Mouse (Mus musculus): Measurements from ENCODE around the gene Plcl2. TPM values are rescaled to one million over a fixed set of nuclear protein-coding genes. Genes with fewer than 3 reads are reported as not detected.

Gene Plcl2
- polyA plus RNA-seq, 1 experiment: 4.3 TPM

DNA sequence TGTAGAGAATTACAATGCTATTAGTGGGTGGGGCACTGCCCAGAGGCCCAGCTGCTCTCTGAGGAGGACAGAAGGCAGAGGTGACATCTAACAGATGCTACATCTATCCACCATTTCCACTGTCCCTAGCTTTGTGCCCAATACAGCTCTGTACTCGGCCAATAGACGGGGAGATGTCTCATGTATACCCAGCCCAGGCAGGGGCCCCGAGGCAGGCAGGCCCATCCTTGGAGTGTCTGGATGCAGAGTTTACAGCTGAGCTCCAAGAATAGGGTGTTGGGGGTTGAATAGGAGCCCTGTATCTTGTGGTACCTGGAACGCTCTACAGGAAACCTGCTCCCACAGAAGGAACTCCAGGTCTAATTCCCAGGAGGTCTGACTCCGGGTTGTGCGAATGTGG, 225.6 kb downstream of the Plcl2 start:
- Histone ChIP-seq H3K36me3 (ENCODE audit: control insufficient read depth, insufficient read depth, low read length) (no peaks in the 10 kb centered on the region), H3K27ac (ENCODE audit: insufficient read depth, low read depth, low read length) (no peak overlapping the region), H3K4me3 (ENCODE audit: insufficient read depth, low read depth, low read length) (no peak overlapping the region), H3K4me1 (ENCODE audit: control insufficient read depth, insufficient read depth, low read length) (no peaks in the 10 kb centered on the region), H3K27me3 (replicated peaks; ENCODE audit: control insufficient read depth, insufficient read depth, low read length) (no peaks in the 10 kb centered on the region)
- no peak for TF ChIP-seq POLR2A (IDR thresholded peaks at IDR 0.05; ENCODE audit: low read depth, low read length)
- no peak for TF ChIP-seq CTCF (conservative IDR thresholded peaks at IDR 0.05; ENCODE audit: insufficient read depth, insufficient read length, low read depth, low read length)
- 92% methylated on average over 6 of the region's 6 CpGs for whole genome bisulfite sequencing
- no peak for DNase-seq

DNA sequence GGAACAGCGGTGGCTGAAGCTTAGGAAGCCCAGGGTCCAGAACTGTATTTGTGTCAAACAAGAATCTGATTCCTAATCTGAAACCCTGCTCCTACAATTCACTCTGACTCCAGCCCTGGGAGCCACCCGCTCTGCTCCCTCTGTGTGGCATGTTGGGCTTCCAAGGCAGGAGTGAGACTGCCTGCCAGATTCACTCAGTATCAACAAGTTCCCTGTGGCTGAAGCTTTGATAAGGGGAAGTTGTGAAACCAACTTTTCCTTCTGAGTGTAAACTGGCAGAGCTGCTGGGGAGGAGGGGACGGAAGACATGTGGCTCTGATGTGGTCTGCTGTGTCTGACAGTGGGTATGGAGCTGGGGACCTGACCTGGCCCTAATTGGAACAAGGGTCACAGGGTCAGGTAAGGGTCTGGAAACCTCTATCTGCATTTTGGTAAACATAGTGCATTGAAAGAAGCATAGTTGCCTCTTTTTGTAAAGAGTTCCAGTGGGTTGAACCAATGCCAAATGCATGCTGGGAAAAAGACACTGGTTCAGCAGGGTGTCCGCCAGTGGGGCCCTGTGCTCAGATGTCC, 226.3 kb downstream of the Plcl2 start:
- H3K27ac ChIP-seq (ENCODE audit: insufficient read depth, low read depth, low read length): no peak overlapping the region
- 88% methylated on average over 4 of the region's 4 CpGs for WGBS

DNA sequence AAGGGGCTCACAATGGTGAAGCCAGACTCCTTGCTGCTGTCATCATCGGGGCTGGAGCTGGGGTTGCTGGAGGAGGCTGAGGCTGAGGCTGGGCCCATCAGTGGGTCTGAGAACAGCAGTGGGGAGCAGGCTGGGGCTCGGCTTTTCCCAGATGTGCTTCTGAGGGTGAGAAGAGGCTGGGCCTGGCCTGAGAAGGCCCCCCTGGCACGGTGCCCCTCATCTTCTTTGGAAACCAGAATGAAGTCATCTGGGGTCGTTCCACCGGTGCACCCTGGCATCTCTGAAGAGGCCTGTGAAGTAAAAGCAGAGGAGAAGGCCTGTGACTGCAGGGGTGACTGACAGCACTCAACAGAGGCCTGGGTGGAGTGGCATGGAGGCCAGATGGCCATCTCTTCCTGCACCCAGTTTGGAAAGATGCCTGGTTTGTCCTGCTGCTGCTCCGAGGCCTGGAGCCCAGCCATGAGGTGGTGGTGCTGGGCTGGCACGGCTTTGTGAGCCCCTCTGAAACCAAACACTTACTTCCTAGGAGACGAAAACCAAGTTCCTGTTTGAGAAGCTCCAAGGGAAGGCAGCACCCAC, 226.8 kb downstream of the Plcl2 start:
- no peak overlapping the region for H3K4me3 ChIP-seq (ENCODE audit: insufficient read depth, low read depth, low read length)
- TF ChIP-seq POLR2A (IDR thresholded peaks at IDR 0.05; ENCODE audit: low read depth, low read length) (no peak), CTCF (conservative IDR thresholded peaks at IDR 0.05; ENCODE audit: insufficient read depth, insufficient read length, low read depth, low read length) (no peak)
- H3K4me1 ChIP-seq (ENCODE audit: control insufficient read depth, insufficient read depth, low read length): no peaks in the 10 kb centered on the region
- no peak for DNase-seq
- no peaks in the 10 kb centered on the region; the same call in 1 of the 2 replicates for H3K36me3 ChIP-seq (ENCODE audit: control insufficient read depth, insufficient read depth, low read length)
- H3K27me3 ChIP-seq (replicated peaks; ENCODE audit: control insufficient read depth, insufficient read depth, low read length): no peaks in the 10 kb centered on the region
- WGBS: 72% methylated on average over 8 of the region's 8 CpGs
- H3K27ac ChIP-seq (ENCODE audit: insufficient read depth, low read depth, low read length): no peak overlapping the region

More for the DNA sequence above, 226.3 kb downstream of the Plcl2 start:
- no peak for TF ChIP-seq CTCF (conservative IDR thresholded peaks at IDR 0.05; ENCODE audit: insufficient read depth, insufficient read length, low read depth, low read length)
- TF ChIP-seq POLR2A (IDR thresholded peaks at IDR 0.05; ENCODE audit: low read depth, low read length): no peak
- H3K4me1 ChIP-seq (ENCODE audit: control insufficient read depth, insufficient read depth, low read length): no peaks in the 10 kb centered on the region
- DNase-seq: no peak
- H3K27me3 ChIP-seq (replicated peaks; ENCODE audit: control insufficient read depth, insufficient read depth, low read length): no peaks in the 10 kb centered on the region
- H3K36me3 ChIP-seq (ENCODE audit: control insufficient read depth, insufficient read depth, low read length): no peaks in the 10 kb centered on the region; the same call in 1 of the 2 replicates
- H3K4me3 ChIP-seq (ENCODE audit: insufficient read depth, low read depth, low read length): no peak overlapping the region

DNA sequence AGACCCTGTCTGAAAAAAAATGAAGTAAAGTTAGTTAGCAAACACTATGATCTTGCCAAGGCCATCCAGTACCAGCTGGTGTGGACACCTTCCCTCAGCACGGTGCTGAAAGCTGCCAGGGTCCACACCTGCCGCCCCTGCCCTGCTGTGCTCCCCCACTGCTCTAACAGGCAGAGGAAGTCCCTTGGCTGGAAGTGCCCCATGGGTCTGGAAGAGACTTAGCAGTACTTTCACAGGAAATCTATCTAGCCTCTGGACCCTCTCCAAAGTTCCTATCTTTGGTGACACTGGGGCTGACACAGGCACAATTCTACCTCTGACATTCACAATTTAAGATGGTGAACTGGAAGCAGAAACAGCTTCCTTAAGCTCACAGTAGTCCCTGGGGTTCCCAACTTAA, 227.9 kb downstream of the Plcl2 start:
- Histone ChIP-seq H3K27ac (ENCODE audit: insufficient read depth, low read depth, low read length) (no peak overlapping the region), H3K4me3 (ENCODE audit: insufficient read depth, low read depth, low read length) (no peak overlapping the region), H3K36me3 (ENCODE audit: control insufficient read depth, insufficient read depth, low read length) (no peaks in the 10 kb centered on the region; the same call in 1 of the 2 replicates), H3K27me3 (replicated peaks; ENCODE audit: control insufficient read depth, insufficient read depth, low read length) (no peaks in the 10 kb centered on the region), H3K4me1 (ENCODE audit: control insufficient read depth, insufficient read depth, low read length) (no peaks in the 10 kb centered on the region)
- no peak for DNase-seq
- TF ChIP-seq CTCF (conservative IDR thresholded peaks at IDR 0.05; ENCODE audit: insufficient read depth, insufficient read length, low read depth, low read length) (no peak), POLR2A (IDR thresholded peaks at IDR 0.05; ENCODE audit: low read depth, low read length) (no peak)
- 58% methylated on average over 2 of the region's 2 CpGs for WGBS

Other genes starting within 250 kb of the Plcl2 start
- gene Dazl, start 215.8 kb upstream of the Plcl2 start, polyA plus RNA-seq (2012; rRNA removed): not detected in 2 replicates

Data from kidney, adult 2 months (tissue).